8 mouse cellular contexts compared by ENCODE assay signal in genomic region chr3:88591950-88592731, GRCm38 (mm10). TPM values are rescaled to one million over a fixed set of nuclear protein-coding genes. Genes with fewer than 3 reads are reported as not detected.
DNase-seq lines count a peak whose midpoint lies in the region; ATAC-seq lines count a peak whose summit lies in the region.

No protein-coding gene starts in this region.

- peaks cover 22% of the 10 kb centered on the region for H3K36me3 ChIP-seq in forebrain, embryonic 10.5 days (replicated peaks)
- H3K36me3 ChIP-seq in forebrain, embryonic 15.5 days = peaks cover 14% of the 10 kb centered on the region
- peaks cover 20% of the 10 kb centered on the region for H3K36me3 ChIP-seq in kidney, embryonic 16.5 days (ENCODE audit: insufficient read depth, low read length)

- H3K27me3 ChIP-seq in forebrain, embryonic 10.5 days (ENCODE audit: poor library complexity, severe bottlenecking) = no peaks in the 10 kb centered on the region
- no peaks in the 10 kb centered on the region for H3K27me3 ChIP-seq in forebrain, embryonic 15.5 days
- no peaks in the 10 kb centered on the region for H3K27me3 ChIP-seq in kidney, embryonic 16.5 days (ENCODE audit: insufficient read depth, low read length)

- no peak overlapping the region for H3K4me2 ChIP-seq in forebrain, embryonic 15.5 days (replicated peaks)
- peak overlapping the region; percentile 11; the same call in 1 of the 2 replicates for H3K4me2 ChIP-seq in kidney, embryonic 16.5 days (replicated peaks; ENCODE audit: low read depth, low read length)

- H3K9ac ChIP-seq in forebrain, embryonic 15.5 days (replicated peaks) = no peak overlapping the region
- H3K9ac ChIP-seq in kidney, embryonic 16.5 days (replicated peaks; ENCODE audit: low read length) = no peak overlapping the region

- 0 out of 2 replicates have a peak overlapping the region, but pooled peaks have one; percentile 31 for H3K27ac ChIP-seq in forebrain, embryonic 10.5 days
- no peak overlapping the region for H3K27ac ChIP-seq in forebrain, embryonic 15.5 days (replicated peaks)
- no peak overlapping the region for H3K27ac ChIP-seq in kidney, embryonic 16.5 days (ENCODE audit: low read length)

- WGBS in forebrain, embryonic 10.5 days = 33% methylated on average over 9 of the region's 9 CpGs
- WGBS in forebrain, embryonic 15.5 days = 38% methylated on average over 9 of the region's 9 CpGs
- 17% methylated on average over 9 of the region's 9 CpGs for WGBS in kidney, embryonic 16.5 days

- no peak for ATAC-seq in forebrain, embryonic 15.5 days (replicated peaks)
- peak; percentile 42; the same call in 1 of the 2 replicates for ATAC-seq in kidney, embryonic 16.5 days (ENCODE audit: low FRiP score, low TSS enrichment)

- peaks cover 31% of the 10 kb centered on the region for H3K4me1 ChIP-seq in forebrain, embryonic 10.5 days
- H3K4me1 ChIP-seq in forebrain, embryonic 15.5 days = peaks cover 3% of the 10 kb centered on the region; the same call in 1 of the 2 replicates
- peaks cover 20% of the 10 kb centered on the region for H3K4me1 ChIP-seq in kidney, embryonic 16.5 days (ENCODE audit: insufficient read depth, low read length)

- H3K9me3 ChIP-seq in forebrain, embryonic 10.5 days = no peaks in the 10 kb centered on the region
- H3K9me3 ChIP-seq in forebrain, embryonic 15.5 days = no peaks in the 10 kb centered on the region
- H3K9me3 ChIP-seq in kidney, embryonic 16.5 days (ENCODE audit: low read length) = no peaks in the 10 kb centered on the region

- no peak overlapping the region for H3K4me3 ChIP-seq in forebrain, embryonic 10.5 days
- no peak overlapping the region for H3K4me3 ChIP-seq in forebrain, embryonic 15.5 days
- no peak overlapping the region for H3K4me3 ChIP-seq in kidney, embryonic 16.5 days (ENCODE audit: low read length)

- no peak for DNase-seq in forebrain, embryonic 10.5 days (ENCODE audit: extremely low spot score, low spot score)
- DNase-seq in B cell, adult 2 months = peak; percentile 71 to 74
- DNase-seq in c-Kit-positive CD71-negative TER-119-negative erythroid progenitor cells, embryonic 14.5 days (ENCODE audit: low read depth) = peak; percentile 91
- DNase-seq in gonadal fat pad, adult 2 months (ENCODE audit: low read depth) = peak; percentile 83
- peak; percentile 71 to 85 for DNase-seq in lung, postnatal 4 days
- peak; percentile 46 for DNase-seq in telencephalon, adult 2 months (ENCODE audit: low read depth, low spot score)

RNA-seq across cellular contexts. Expression of gene Arhgef2, which starts 13.6 kb away (rescaled TPM):
- polyA plus RNA-seq in forebrain, embryonic 10.5 days (2016; fragmentation: Nextera tagmentation; extraction: Ambion mirVana) = 79.3 and 92.6 TPM in 2 replicates
- polyA plus RNA-seq in forebrain, embryonic 15.5 days (2015; fragmentation: Nextera tagmentation; extraction: Ambion mirVana) = 192 and 193 TPM in 2 replicates
- 49.5 and 64.5 TPM in 2 replicates for polyA plus RNA-seq in gonadal fat pad, adult 2 months (2012; rRNA removed)
- polyA plus RNA-seq in kidney, embryonic 16.5 days (2015; fragmentation: Nextera tagmentation; extraction: Ambion mirVana) = 103 and 119 TPM in 2 replicates

RNA-seq across cellular contexts. Expression of gene Ssr2, which starts 16.5 kb away (rescaled TPM):
- 174 and 188 TPM in 2 replicates for polyA plus RNA-seq in forebrain, embryonic 10.5 days (2016; fragmentation: Nextera tagmentation; extraction: Ambion mirVana)
- 133 and 134 TPM in 2 replicates for polyA plus RNA-seq in forebrain, embryonic 15.5 days (2015; fragmentation: Nextera tagmentation; extraction: Ambion mirVana)
- 323 and 341 TPM in 2 replicates for polyA plus RNA-seq in gonadal fat pad, adult 2 months (2012; rRNA removed)
- 269 and 323 TPM in 2 replicates for polyA plus RNA-seq in kidney, embryonic 16.5 days (2015; fragmentation: Nextera tagmentation; extraction: Ambion mirVana)

RNA-seq across cellular contexts. Expression of gene Ubqln4, which starts 38.6 kb away (rescaled TPM):
- polyA plus RNA-seq in forebrain, embryonic 10.5 days (2016; fragmentation: Nextera tagmentation; extraction: Ambion mirVana) = 73.4 and 77.4 TPM in 2 replicates
- 45.8 and 47.6 TPM in 2 replicates for polyA plus RNA-seq in forebrain, embryonic 15.5 days (2015; fragmentation: Nextera tagmentation; extraction: Ambion mirVana)
- polyA plus RNA-seq in gonadal fat pad, adult 2 months (2012; rRNA removed) = 68.4 and 69.1 TPM in 2 replicates
- 52.7 and 57.8 TPM in 2 replicates for polyA plus RNA-seq in kidney, embryonic 16.5 days (2015; fragmentation: Nextera tagmentation; extraction: Ambion mirVana)

RNA-seq across cellular contexts. Expression of gene Lamtor2, which starts 39.3 kb away (rescaled TPM):
- 172 and 174 TPM in 2 replicates for polyA plus RNA-seq in forebrain, embryonic 10.5 days (2016; fragmentation: Nextera tagmentation; extraction: Ambion mirVana)
- polyA plus RNA-seq in forebrain, embryonic 15.5 days (2015; fragmentation: Nextera tagmentation; extraction: Ambion mirVana) = 169 and 187 TPM in 2 replicates
- 164 and 193 TPM in 2 replicates for polyA plus RNA-seq in gonadal fat pad, adult 2 months (2012; rRNA removed)
- 189 and 207 TPM in 2 replicates for polyA plus RNA-seq in kidney, embryonic 16.5 days (2015; fragmentation: Nextera tagmentation; extraction: Ambion mirVana)

RNA-seq across cellular contexts. Expression of gene Rab25, which starts 44.0 kb away (rescaled TPM):
- polyA plus RNA-seq in forebrain, embryonic 10.5 days (2016; fragmentation: Nextera tagmentation; extraction: Ambion mirVana) = 2.8 and 4.0 TPM in 2 replicates
- 0.15 and 0.28 TPM in 2 replicates for polyA plus RNA-seq in forebrain, embryonic 15.5 days (2015; fragmentation: Nextera tagmentation; extraction: Ambion mirVana)
- polyA plus RNA-seq in gonadal fat pad, adult 2 months (2012; rRNA removed) = 75.6 and 92.5 TPM in 2 replicates
- 17.3 and 23.9 TPM in 2 replicates for polyA plus RNA-seq in kidney, embryonic 16.5 days (2015; fragmentation: Nextera tagmentation; extraction: Ambion mirVana)
